Mouse (Mus musculus) neural tube, embryonic 12.5 days (tissue): ENCODE results near the gene Rbm12. TPM values are rescaled to one million over a fixed set of nuclear protein-coding genes. Genes with fewer than 3 reads are reported as not detected.
"Not testable (repeated sequence)": the region's sequence is repeated elsewhere in the genome, so short reads cannot be mapped to it uniquely, and the experiment has no call there.

Source experiments
- ATAC-seq: fragments of 200-750 bp; cut with Nextera tagmentation; 2 replicates; pipeline ENCODE4 v1.8.0; 2017; ENCODE audit warnings: low read depth, mild to moderate bottlenecking, moderate TSS enrichment, moderate library complexity; ENCODE audit not compliant: low FRiP score
- H3K27ac ChIP-seq: fragments of 300-500 bp; sonication (generic); 2 replicates; pipeline ENCODE4 v1.5.1; 2016
- H3K27me3 ChIP-seq: fragments of 300-500 bp; sonication (generic); replicated peaks from 2 replicates; pipeline ENCODE4 v1.6.1; 2016; ENCODE audit warnings: mild to moderate bottlenecking
- H3K36me3 ChIP-seq: fragments of 300-500 bp; sonication (generic); 2 replicates; pipeline ENCODE4 v1.6.1; 2016; ENCODE audit warnings: mild to moderate bottlenecking
- H3K4me1 ChIP-seq: fragments of 300-500 bp; sonication (generic); 2 replicates; pipeline ENCODE4 v1.6.1; 2016
- H3K4me2 ChIP-seq: fragments of 300-500 bp; sonication (generic); replicated peaks from 2 replicates; pipeline ENCODE4 v1.6.1; 2016; ENCODE audit warnings: mild to moderate bottlenecking
- H3K4me3 ChIP-seq: fragments of 300-500 bp; sonication (generic); 2 replicates; pipeline ENCODE4 v1.5.1; 2016
- H3K9ac ChIP-seq: fragments of 300-500 bp; sonication (generic); 2 replicates; pipeline ENCODE4 v1.6.1; 2016; ENCODE audit warnings: mild to moderate bottlenecking
- H3K9me3 ChIP-seq: fragments of 300-500 bp; sonication (generic); 2 replicates; pipeline ENCODE4 v1.6.1; 2016; ENCODE audit warnings: mild to moderate bottlenecking
- WGBS: fragments of 180-500 bp; shearing (Covaris S2); methylation state at CpG from one replicate; pipeline ENCODE4 v1.1.7; 2016; 5-methylcytosine and 5-hydroxymethylcytosine counted together
- polyA plus RNA-seq: library from polyadenylated mRNA; unstranded; fragments of >200 nt; fragmentation: Nextera tagmentation; extraction: Ambion mirVana; gene quantifications from 2 replicates; pipeline ENCODE4 v1.2.1, GENCODE M21; 2016

The Rbm12 gene
- polyA plus RNA-seq, 1 experiment from 2014 or later = 48.5 TPM

DNA sequence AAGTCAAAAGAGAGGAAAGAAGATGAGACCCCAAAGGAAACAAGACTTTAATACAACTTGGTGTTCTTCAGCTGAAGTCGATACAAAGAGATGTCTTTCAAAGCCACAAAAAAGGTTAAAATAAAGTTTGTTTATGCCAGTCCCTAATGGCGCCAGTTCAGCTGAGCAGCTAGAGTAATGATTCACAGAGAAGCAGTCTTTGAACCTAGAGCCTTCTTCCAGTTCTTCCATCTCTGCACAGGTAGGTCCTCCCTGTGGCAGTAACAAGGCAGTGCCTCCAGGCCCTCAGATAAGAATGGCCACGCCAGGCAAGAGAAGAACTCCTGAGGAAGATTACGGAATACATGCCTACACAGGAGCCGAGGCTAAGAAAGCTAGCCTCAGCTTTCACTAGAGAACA, 12.0 kb upstream of the Rbm12 start:
- Histone ChIP-seq H3K9ac (no peak overlapping the region), H3K4me2 (no peak overlapping the region), H3K4me3 (no peak overlapping the region), H3K9me3 (no peaks in the 10 kb centered on the region), H3K36me3 (peaks cover 17% of the 10 kb centered on the region), H3K27ac (no peak overlapping the region), H3K4me1 (no peaks in the 10 kb centered on the region), H3K27me3 (no peaks in the 10 kb centered on the region)
- 91% methylated on average over 5 of the region's 5 CpGs for WGBS
- no peak for ATAC-seq

DNA sequence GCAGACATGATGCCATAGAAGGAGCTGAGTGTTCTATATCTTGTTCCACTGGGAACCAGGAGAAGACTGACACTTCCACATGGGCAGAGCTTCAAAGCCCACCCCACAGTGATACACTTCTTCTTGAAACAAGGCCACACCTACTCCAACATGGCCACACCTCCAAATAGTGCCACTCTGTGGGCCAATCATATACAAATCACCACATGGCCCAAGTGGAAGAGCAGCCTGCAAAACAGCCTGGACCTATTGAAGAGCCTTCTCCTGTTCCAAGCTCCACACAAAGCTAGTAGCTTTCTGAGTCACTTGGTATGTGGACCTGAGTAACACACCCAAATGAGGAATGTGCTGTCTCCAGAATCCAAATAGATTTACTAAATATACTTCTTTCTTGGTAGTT, 7.8 kb upstream of the Rbm12 start:
- Histone ChIP-seq H3K9ac (no peak overlapping the region), H3K4me1 (no peaks in the 10 kb centered on the region), H3K4me2 (no peak overlapping the region), H3K9me3 (no peaks in the 10 kb centered on the region), H3K4me3 (no peak overlapping the region), H3K27me3 (no peaks in the 10 kb centered on the region), H3K36me3 (peaks cover 3% of the 10 kb centered on the region), H3K27ac (no peak overlapping the region)
- no peak for ATAC-seq

DNA sequence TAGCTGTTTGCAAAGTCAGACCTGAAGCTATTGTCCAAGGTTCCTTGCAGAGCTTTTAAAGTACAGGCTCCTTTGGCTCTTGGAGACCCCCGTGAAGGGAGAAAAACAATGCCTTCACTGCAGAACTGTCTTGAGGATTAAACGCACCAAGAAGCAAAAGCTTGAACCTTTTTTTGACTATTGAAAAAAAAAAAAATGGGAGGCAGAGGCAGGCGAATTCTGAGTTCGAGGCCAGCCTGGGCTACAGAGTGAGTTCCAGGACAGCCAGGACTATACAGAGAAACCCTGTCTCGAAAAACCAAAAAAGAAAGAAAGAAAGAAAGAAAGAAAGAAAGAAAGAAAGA, 274 bp upstream of the Rbm12 start:
- H3K27me3 ChIP-seq, H3K9ac ChIP-seq, ATAC-seq, H3K4me1 ChIP-seq, H3K36me3 ChIP-seq, H3K9me3 ChIP-seq, H3K27ac ChIP-seq: not testable (repeated sequence)
- Histone ChIP-seq H3K4me3 (peak overlapping the region; percentile 89), H3K4me2 (peak overlapping the region; percentile 61)
- WGBS = 23% methylated on average over 5 of the region's 5 CpGs

DNA sequence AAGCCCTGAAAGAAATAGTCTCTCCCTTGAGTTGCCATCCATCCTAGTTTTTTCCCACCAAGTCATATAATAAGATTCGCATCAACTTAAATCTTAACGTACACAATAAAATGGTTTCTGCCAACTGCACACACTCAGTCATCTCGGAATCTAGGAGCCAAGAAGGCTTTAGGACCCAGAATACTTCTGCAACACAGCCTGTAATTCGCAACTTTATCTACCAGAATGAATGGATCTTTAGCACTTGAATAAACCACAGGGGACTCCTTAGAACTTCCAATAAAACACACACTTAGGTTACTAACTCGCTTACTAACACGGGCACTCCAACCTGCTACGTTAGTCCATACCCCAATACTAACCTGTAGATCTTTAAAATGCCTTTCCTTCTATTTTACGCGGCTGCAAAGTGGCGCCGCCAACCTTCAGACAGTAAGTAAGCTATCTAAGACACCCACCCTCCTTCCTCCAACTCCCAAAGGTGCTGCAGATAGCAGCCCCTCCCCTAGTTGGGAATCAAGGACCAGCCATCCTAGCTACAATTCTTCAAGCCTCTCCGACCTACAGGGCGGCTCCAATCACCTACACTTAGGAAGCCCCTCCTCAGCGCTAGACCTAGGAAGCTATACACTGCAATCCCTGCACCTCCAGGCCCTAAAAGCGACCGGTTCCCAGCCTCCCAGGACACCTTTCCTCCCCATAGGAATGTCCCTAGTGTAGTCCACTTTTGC, 986 bp downstream of the Rbm12 start:
- H3K4me1 ChIP-seq = peaks cover 9% of the 10 kb centered on the region; the same call in 1 of the 2 replicates
- H3K9me3 ChIP-seq = no peaks in the 10 kb centered on the region
- H3K4me3 ChIP-seq = peak overlapping the region; percentile 89
- H3K27ac ChIP-seq = no peak overlapping the region
- ATAC-seq = peak; percentile 53
- WGBS = 1% methylated on average over 16 of the region's 16 CpGs
- H3K36me3 ChIP-seq = 0 out of 2 replicates have a peak, but pooled peaks cover 3% of the 10 kb centered on the region
- no peaks in the 10 kb centered on the region for H3K27me3 ChIP-seq
- peak overlapping the region; percentile 97 for H3K9ac ChIP-seq
- peak overlapping the region; percentile 61 for H3K4me2 ChIP-seq

DNA sequence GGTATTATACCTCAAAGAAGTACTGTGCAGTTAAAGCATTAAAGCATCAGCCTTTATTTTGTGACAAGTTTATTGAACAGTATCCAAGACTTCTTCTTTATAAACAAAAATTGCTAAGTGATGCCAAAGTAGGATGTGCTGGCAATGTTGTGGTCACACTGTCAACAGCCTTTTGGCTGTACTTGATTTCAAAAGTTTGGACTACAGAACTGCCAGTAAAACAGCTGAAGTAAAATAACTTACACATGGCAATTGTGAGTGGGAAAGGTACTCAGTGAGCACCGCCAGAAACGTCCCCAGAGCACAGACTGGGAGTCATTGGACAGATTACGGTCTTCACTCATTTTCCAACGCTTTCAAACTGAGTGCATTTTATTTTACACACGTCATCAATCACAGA, 19.9 kb downstream of the Rbm12 start:
- 88% methylated on average over 5 of the region's 5 CpGs for WGBS
- Histone ChIP-seq H3K4me3 (no peak overlapping the region), H3K9ac (no peak overlapping the region), H3K4me2 (no peak overlapping the region), H3K9me3 (no peaks in the 10 kb centered on the region), H3K4me1 (peaks cover 15% of the 10 kb centered on the region; the same call in 1 of the 2 replicates), H3K27ac (no peak overlapping the region), H3K36me3 (peaks cover 28% of the 10 kb centered on the region), H3K27me3 (no peaks in the 10 kb centered on the region)
- no peak for ATAC-seq

DNA sequence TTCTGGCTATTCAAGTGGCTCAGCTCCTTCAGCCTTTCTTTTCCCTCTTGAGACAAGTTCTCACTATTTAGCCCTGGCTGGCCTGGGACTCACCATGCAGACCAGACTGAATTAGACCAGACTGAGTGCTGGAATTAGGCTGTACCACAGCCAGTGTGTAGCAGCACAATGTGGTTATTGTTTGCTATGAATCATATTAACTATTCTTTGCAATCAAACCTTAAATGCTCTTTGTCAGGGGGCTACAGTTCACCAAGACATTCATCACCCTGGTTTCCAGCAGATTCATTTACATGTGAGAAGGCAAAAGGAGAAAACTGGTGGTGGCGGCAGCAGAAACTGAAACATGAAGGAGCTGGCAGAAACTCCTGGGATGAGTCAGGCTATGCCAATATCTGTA, 22.0 kb downstream of the Rbm12 start:
- peaks cover 15% of the 10 kb centered on the region; the same call in 1 of the 2 replicates for H3K4me1 ChIP-seq
- H3K36me3 ChIP-seq = peaks cover 8% of the 10 kb centered on the region
- no peak overlapping the region for H3K27ac ChIP-seq
- H3K4me3 ChIP-seq = no peak overlapping the region
- no peaks in the 10 kb centered on the region for H3K27me3 ChIP-seq
- 53% methylated on average over 1 of the region's 1 CpGs for WGBS
- no peaks in the 10 kb centered on the region for H3K9me3 ChIP-seq
- no peak for ATAC-seq
- H3K4me2 ChIP-seq = no peak overlapping the region
- H3K9ac ChIP-seq = no peak overlapping the region

DNA sequence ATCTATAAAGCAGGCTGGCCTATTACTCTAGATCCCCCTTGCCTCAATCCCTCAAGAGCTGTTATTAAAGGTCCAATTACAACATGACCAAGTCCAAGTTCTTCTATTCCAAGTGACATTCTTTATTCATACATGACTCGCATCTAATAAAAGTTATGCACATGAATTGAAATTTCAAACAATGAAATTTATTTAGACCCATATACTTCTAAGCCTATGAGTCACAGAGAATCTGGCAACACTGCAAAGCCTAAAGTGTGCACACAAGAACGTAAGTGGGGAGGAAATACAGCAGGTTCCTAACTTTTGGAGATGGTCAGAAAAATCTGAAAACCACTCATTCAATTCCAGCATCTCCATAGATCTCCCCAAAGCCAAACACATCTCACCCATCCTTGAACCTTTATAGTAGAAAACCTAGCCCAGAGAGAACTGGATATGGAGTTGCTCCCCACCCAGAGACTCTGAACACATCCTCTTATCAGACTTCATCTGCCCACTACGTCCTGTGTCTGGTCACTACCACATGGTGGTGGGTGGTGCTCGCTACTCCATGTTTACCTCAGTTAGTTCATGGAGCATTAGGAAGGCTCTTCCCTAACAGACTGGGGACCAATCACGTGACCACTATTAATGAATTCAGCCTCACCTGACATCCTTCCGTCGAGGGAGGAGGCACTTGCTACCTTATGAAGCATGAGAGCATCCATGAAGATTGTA, 24.2 kb downstream of the Rbm12 start:
- ATAC-seq = no peak
- no peak overlapping the region for H3K9ac ChIP-seq
- peaks cover 8% of the 10 kb centered on the region for H3K36me3 ChIP-seq
- H3K4me3 ChIP-seq = no peak overlapping the region
- H3K27ac ChIP-seq = no peak overlapping the region
- 90% methylated on average over 7 of the region's 7 CpGs for WGBS
- no peak overlapping the region for H3K4me2 ChIP-seq
- H3K27me3 ChIP-seq = no peaks in the 10 kb centered on the region
- no peaks in the 10 kb centered on the region for H3K9me3 ChIP-seq
- H3K4me1 ChIP-seq = peaks cover 15% of the 10 kb centered on the region; the same call in 1 of the 2 replicates

DNA sequence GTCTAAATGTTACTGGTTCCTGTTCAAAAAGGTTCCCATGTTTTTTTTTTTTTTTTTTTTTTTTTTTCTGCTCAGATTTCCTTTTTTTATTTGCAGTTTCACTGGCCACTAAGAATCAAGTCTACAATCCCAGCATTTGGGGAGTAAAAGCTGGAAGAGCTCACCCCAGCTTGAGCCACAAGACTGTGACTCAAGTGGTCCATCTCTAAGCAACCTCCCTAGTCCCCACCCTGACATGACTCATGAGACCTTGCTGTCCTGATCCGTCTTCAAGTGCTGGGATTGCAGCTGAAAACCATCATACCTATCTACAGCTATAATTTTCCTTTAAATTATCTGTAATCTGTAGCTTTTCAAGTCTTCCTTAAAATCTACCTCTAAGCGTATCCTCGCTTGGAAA, 27.2 kb downstream of the Rbm12 start:
- no peaks in the 10 kb centered on the region for H3K9me3 ChIP-seq
- H3K27ac ChIP-seq = no peak overlapping the region
- ATAC-seq = no peak
- peaks cover 2% of the 10 kb centered on the region; the same call in 1 of the 2 replicates for H3K36me3 ChIP-seq
- 0 out of 2 replicates have a peak, but pooled peaks cover 2% of the 10 kb centered on the region for H3K4me1 ChIP-seq
- no peak overlapping the region for H3K9ac ChIP-seq
- H3K27me3 ChIP-seq = no peaks in the 10 kb centered on the region
- WGBS = 89% methylated on average over 3 of the region's 3 CpGs
- no peak overlapping the region for H3K4me3 ChIP-seq
- no peak overlapping the region for H3K4me2 ChIP-seq

DNA sequence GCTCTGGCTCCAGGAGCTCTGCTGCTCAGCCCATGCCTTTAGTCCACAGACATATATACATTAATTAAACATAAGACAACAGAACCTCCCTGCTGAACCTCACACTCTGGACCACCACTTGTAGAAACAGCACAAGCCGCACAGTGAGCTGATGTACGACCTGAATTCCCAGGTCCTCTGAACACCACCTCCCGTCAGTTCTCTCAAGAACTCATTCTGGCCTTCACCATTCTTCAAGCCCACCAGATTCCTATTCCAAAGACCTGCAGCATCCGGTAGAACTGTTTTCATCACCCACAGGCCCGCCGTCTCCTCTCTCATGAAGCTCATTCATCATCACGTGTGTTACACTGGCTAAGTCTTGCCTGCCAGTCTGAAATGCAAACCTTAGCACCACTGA, 31.4 kb downstream of the Rbm12 start:
- no peak overlapping the region for H3K4me2 ChIP-seq
- no peaks in the 10 kb centered on the region for H3K4me1 ChIP-seq
- H3K27me3 ChIP-seq = no peaks in the 10 kb centered on the region
- peaks cover 43% of the 10 kb centered on the region for H3K36me3 ChIP-seq
- ATAC-seq = no peak
- 88% methylated on average over 7 of the region's 7 CpGs for WGBS
- no peak overlapping the region for H3K27ac ChIP-seq
- H3K9ac ChIP-seq = no peak overlapping the region
- no peak overlapping the region for H3K4me3 ChIP-seq
- no peaks in the 10 kb centered on the region for H3K9me3 ChIP-seq

DNA sequence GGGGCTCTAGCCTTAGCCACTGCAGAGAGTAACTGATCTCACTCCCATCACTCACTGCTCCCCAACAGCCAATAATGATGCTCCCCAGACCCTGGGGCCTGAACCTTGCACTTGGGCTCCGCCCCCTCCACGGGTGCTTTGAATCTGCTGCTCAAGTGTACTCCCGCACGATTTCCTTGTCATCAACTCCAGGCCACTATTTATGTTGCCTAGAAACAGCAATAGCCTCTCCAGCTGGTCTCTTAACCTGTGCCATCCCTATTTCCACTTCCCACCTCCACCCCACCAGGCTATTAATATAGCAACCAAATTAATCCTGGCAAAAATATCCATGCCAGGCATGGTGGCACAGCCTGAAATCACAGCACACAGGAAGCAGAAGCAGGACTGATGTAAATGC, 32.1 kb downstream of the Rbm12 start:
- no peak overlapping the region for H3K4me2 ChIP-seq
- 51% methylated on average over 4 of the region's 4 CpGs for WGBS
- H3K9ac ChIP-seq = no peak overlapping the region
- H3K4me1 ChIP-seq = no peaks in the 10 kb centered on the region
- H3K27me3 ChIP-seq = no peaks in the 10 kb centered on the region
- H3K36me3 ChIP-seq = peaks cover 50% of the 10 kb centered on the region
- H3K9me3 ChIP-seq = no peaks in the 10 kb centered on the region
- H3K4me3 ChIP-seq = no peak overlapping the region
- H3K27ac ChIP-seq = no peak overlapping the region
- no peak for ATAC-seq

DNA sequence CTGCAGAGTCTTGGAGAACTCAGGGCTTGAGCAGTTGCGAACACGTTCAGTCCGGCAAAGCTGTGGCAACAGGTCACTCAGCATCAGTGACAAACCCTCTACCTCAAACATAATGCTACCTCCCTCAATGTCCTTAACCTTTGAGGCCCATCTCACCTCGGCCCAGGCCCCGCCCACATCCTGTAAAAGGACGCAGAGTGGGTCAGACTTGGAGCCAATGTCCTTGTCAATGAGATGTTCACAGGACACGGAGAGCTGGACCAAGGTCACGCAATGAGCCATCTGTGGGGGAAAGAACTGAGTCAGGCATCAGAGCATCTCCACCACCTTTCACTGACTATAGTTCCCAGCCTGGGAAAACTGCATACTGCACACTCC, 32.6 kb downstream of the Rbm12 start:
- Histone ChIP-seq H3K4me2 (no peak overlapping the region), H3K9me3 (no peaks in the 10 kb centered on the region), H3K4me1 (no peaks in the 10 kb centered on the region), H3K27me3 (no peaks in the 10 kb centered on the region), H3K9ac (no peak overlapping the region), H3K4me3 (no peak overlapping the region), H3K36me3 (peaks cover 55% of the 10 kb centered on the region), H3K27ac (no peak overlapping the region)
- 91% methylated on average over 8 of the region's 8 CpGs for WGBS
- ATAC-seq = no peak

DNA sequence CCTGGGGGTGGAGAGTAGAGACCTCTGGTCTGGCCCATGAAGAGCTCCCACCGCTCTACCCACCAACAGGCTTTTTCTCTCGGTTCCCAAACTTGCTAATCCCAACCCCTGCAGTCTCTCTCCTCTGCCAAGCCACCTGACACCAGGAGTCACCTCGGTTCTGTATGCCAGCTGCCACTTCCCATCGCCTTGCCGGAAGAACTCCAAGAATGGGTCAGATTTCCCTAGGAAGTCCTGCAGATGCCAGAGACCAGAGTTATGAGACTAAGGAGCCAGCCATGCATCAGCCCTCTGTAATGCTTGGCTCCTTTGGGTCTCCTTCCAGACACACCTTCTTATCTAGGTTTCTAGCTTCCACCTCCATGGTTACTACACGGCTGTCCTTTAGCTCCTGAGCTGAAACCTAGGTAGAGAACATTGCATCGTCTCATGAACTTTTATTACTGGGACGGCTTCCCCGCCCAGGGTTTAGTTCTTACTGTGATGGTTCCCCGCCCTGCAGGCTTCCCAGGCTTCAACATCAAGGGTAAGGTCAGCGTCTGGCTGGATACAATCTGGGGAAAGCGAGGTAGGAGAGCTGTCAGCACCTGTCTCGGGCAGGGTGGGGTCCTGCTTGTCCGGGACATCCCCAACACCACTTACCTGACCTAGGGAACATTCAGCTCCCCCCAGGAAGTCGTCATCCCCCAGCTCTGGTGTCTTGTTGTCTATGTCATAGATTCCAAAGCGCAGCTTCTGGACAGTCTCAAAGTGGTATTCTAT, 33.2 kb downstream of the Rbm12 start:
- H3K36me3 ChIP-seq = peaks cover 61% of the 10 kb centered on the region
- H3K4me2 ChIP-seq = no peak overlapping the region
- no peaks in the 10 kb centered on the region for H3K9me3 ChIP-seq
- H3K4me1 ChIP-seq = no peaks in the 10 kb centered on the region
- no peak overlapping the region for H3K9ac ChIP-seq
- no peaks in the 10 kb centered on the region for H3K27me3 ChIP-seq
- no peak overlapping the region for H3K4me3 ChIP-seq
- no peak for ATAC-seq
- H3K27ac ChIP-seq = no peak overlapping the region
- 95% methylated on average over 16 of the region's 16 CpGs for whole genome bisulfite sequencing
